Mouse (Mus musculus) embryonic facial prominence, embryonic 13.5 days (tissue): ENCODE measurements at regions not wholly inside any gene's neighbourhood (a gene's known extent, or its start where the extent isn't known, plus 50 kb on each side); places are given as distances from the start of the nearest gene placed in this dataset. TPM values are rescaled to one million over a fixed set of nuclear protein-coding genes. Genes with fewer than 3 reads are reported as not detected.

ENCODE experiments used
- microRNA-seq: library from miRNA; unstranded; fragments of <30 nt; microRNA quantifications from one replicate; pipeline ENCODE4, GENCODE M21; 2016

Small RNAs in the stretch of these regions (microRNA-seq; reads per million reads assigned to microRNA genes)
- gene Gm23304 = not detected
